Mouse (Mus musculus) liver, adult 2 months (tissue): ENCODE data around the gene Arnt2. TPM values are rescaled to one million over a fixed set of nuclear protein-coding genes. Genes with fewer than 3 reads are reported as not detected.

ENCODE experiments used
- DNase-seq: peaks from one replicate; pipeline ENCODE4 v3.0.0-alpha.2; 2011; ENCODE audit warnings: low read depth, low spot score; ENCODE audit errors: extremely low read depth
- H3K27ac ChIP-seq: fragments of 200-500 bp; replicated peaks from 2 replicates; pipeline ENCODE4 v1.5.1; 2012; ENCODE audit warnings: low read depth, mild to moderate bottlenecking, control low read depth, inconsistent platforms, low read length; ENCODE audit not compliant: insufficient read depth
- H3K27me3 ChIP-seq: fragments of 200-500 bp; 2 replicates; pipeline ENCODE4 v1.6.1; 2012; ENCODE audit warnings: mild to moderate bottlenecking, moderate library complexity, low read length, inconsistent platforms; ENCODE audit not compliant: control insufficient read depth, insufficient read depth
- H3K36me3 ChIP-seq: fragments of 200-500 bp; 2 replicates; pipeline ENCODE4 v1.6.1; 2012; ENCODE audit warnings: low read length, inconsistent platforms; ENCODE audit not compliant: control insufficient read depth, insufficient read depth
- H3K4me1 ChIP-seq: fragments of 200-500 bp; 2 replicates; pipeline ENCODE4 v1.6.1; 2011; ENCODE audit warnings: low read length; ENCODE audit not compliant: control insufficient read depth, insufficient read depth
- H3K4me3 ChIP-seq: fragments of 200-500 bp; 2 replicates; pipeline ENCODE4 v1.5.1; 2011; ENCODE audit warnings: low read depth, mild to moderate bottlenecking, control low read depth, low read length, moderate library complexity; ENCODE audit not compliant: insufficient read depth
- H3K79me2 ChIP-seq: fragments of 200-500 bp; 2 replicates; pipeline ENCODE4 v1.6.1; 2012; ENCODE audit warnings: inconsistent platforms, mild to moderate bottlenecking, low read length, moderate library complexity; ENCODE audit not compliant: control insufficient read depth, insufficient read depth
- H3K9ac ChIP-seq: fragments of 200-500 bp; 2 replicates; pipeline ENCODE4 v1.6.1; 2012; ENCODE audit warnings: low read depth, mild to moderate bottlenecking, control low read depth, inconsistent platforms, low read length
- CTCF ChIP-seq: fragments of 200-500 bp; IDR thresholded peaks from 2 replicates; pipeline ENCODE4 v1.5.1; 2011; ENCODE audit warnings: low read depth, low read length, control low read depth
- POLR2A ChIP-seq: fragments of 200-500 bp; IDR thresholded peaks from 2 replicates; pipeline ENCODE4 v1.6.1; 2011; ENCODE audit warnings: low read length, control low read depth; ENCODE audit not compliant: insufficient read depth; ENCODE audit errors: extremely low read depth
- WGBS: fragments of 180-500 bp; shearing (Covaris S2); methylation state at CpG from one replicate; pipeline ENCODE4 v1.1.7; 2018; 5-methylcytosine and 5-hydroxymethylcytosine counted together
- polyA plus RNA-seq: library from polyadenylated mRNA; depleted of rRNA; stranded (reverse); fragments of >200 nt; gene quantifications from 2 replicates; pipeline ENCODE4 v1.2.3, GENCODE M21; 2012
- total RNA-seq: library from RNA; depleted of rRNA; stranded (reverse); fragments of >200 nt; gene quantifications from 2 replicates; pipeline ENCODE4 v1.2.3, GENCODE M21; 2014

The Arnt2 gene
- total and polyA plus RNA-seq, 2 experiments = not detected

GRCm38 (mm10) chr7:84348145-84348911 lies 61.6 kb downstream of the Arnt2 start:
- Histone ChIP-seq H3K4me3 (no peak overlapping the region), H3K27ac (no peak overlapping the region), H3K4me1 (no peaks in the 10 kb centered on the region), H3K36me3 (no peaks in the 10 kb centered on the region), H3K79me2 (no peaks in the 10 kb centered on the region), H3K9ac (no peak overlapping the region), H3K27me3 (no peaks in the 10 kb centered on the region)
- 91% methylated on average over 9 of the region's 9 CpGs for WGBS
- no peak for DNase-seq
- no peak for TF ChIP-seq POLR2A
- no peak for TF ChIP-seq CTCF

- no peaks in the 10 kb centered on the region for H3K4me1 ChIP-seq
- H3K79me2 ChIP-seq = no peaks in the 10 kb centered on the region
- no peaks in the 10 kb centered on the region for H3K36me3 ChIP-seq
- no peak overlapping the region for H3K9ac ChIP-seq
- 92% methylated on average over 3 of the region's 3 CpGs for WGBS
- TF ChIP-seq POLR2A (no peak), CTCF (peak; percentile 6; the same call in 1 of the 2 replicates)
- H3K4me3 ChIP-seq = no peak overlapping the region
- H3K27ac ChIP-seq = no peak overlapping the region
- no peaks in the 10 kb centered on the region for H3K27me3 ChIP-seq
- DNase-seq = no peak
These were observed 66.8 kb downstream of the Arnt2 start for GRCm38 (mm10) chr7:84343160-84343559.

- H3K36me3 ChIP-seq = no peaks in the 10 kb centered on the region
- H3K4me1 ChIP-seq = peaks cover 7% of the 10 kb centered on the region; the same call in 1 of the 2 replicates
- TF ChIP-seq CTCF (no peak), POLR2A (no peak)
- no peak overlapping the region for H3K27ac ChIP-seq
- 65% methylated on average over 1 of the region's 1 CpGs for WGBS
- H3K79me2 ChIP-seq = no peaks in the 10 kb centered on the region
- H3K27me3 ChIP-seq = no peaks in the 10 kb centered on the region
- H3K4me3 ChIP-seq = no peak overlapping the region
- DNase-seq = no peak
- no peak overlapping the region for H3K9ac ChIP-seq
These were observed 69.0 kb downstream of the Arnt2 start for GRCm38 (mm10) chr7:84341001-84341400.

- Histone ChIP-seq H3K36me3 (no peaks in the 10 kb centered on the region), H3K4me3 (no peak overlapping the region), H3K27me3 (no peaks in the 10 kb centered on the region), H3K4me1 (peaks cover 10% of the 10 kb centered on the region; the same call in 1 of the 2 replicates), H3K79me2 (no peaks in the 10 kb centered on the region), H3K9ac (no peak overlapping the region), H3K27ac (no peak overlapping the region)
- no peak for DNase-seq
- WGBS = 72% methylated on average over 1 of the region's 1 CpGs
- no peak for TF ChIP-seq CTCF
These were observed 70.8 kb downstream of the Arnt2 start for GRCm38 (mm10) chr7:84339186-84339585.

GRCm38 (mm10) chr7:84337768-84338167 lies 72.2 kb downstream of the Arnt2 start:
- WGBS = 81% methylated on average over 4 of the region's 4 CpGs
- H3K4me1 ChIP-seq = peaks cover 10% of the 10 kb centered on the region; the same call in 1 of the 2 replicates
- no peaks in the 10 kb centered on the region for H3K36me3 ChIP-seq
- H3K79me2 ChIP-seq = no peaks in the 10 kb centered on the region
- no peak overlapping the region for H3K9ac ChIP-seq
- DNase-seq = no peak
- H3K27ac ChIP-seq = no peak overlapping the region
- TF ChIP-seq CTCF = no peak
- TF ChIP-seq POLR2A = no peak
- H3K27me3 ChIP-seq = no peaks in the 10 kb centered on the region
- no peak overlapping the region for H3K4me3 ChIP-seq

- peak overlapping the region; percentile 1; the same call in 1 of the 2 replicates for H3K27ac ChIP-seq
- no peak overlapping the region for H3K4me3 ChIP-seq
- H3K27me3 ChIP-seq = no peaks in the 10 kb centered on the region
- no peaks in the 10 kb centered on the region for H3K79me2 ChIP-seq
- H3K9ac ChIP-seq = no peak overlapping the region
- DNase-seq = peak; percentile 82
- H3K4me1 ChIP-seq = peaks cover 10% of the 10 kb centered on the region; the same call in 1 of the 2 replicates
- H3K36me3 ChIP-seq = no peaks in the 10 kb centered on the region
- WGBS = 33% methylated on average over 4 of the region's 4 CpGs
- TF ChIP-seq CTCF = no peak
These were observed 73.1 kb downstream of the Arnt2 start for GRCm38 (mm10) chr7:84336907-84337306.
